Mouse (Mus musculus) monocyte, adult 2 months (primary cell): ENCODE measurements around the gene Dock10.

Experiments used
- DNase-seq, 2 experiments: peaks; one replicate each; pipeline ENCODE4 v3.0.0; 2022; ENCODE audit warnings: low spot score in 2 of 2, low read depth in 1 of 2

Gene Dock10

GRCm38 (mm10) chr1:80659465-80660245 lies 98.7 kb downstream of the Dock10 start:
- no peak for DNase-seq

GRCm38 (mm10) chr1:80656389-80656788 lies 101.9 kb downstream of the Dock10 start:
- no peak for DNase-seq

GRCm38 (mm10) chr1:80655854-80656253 lies 102.5 kb downstream of the Dock10 start:
- DNase-seq: no peak

GRCm38 (mm10) chr1:80655195-80655594 lies 103.1 kb downstream of the Dock10 start:
- DNase-seq: no peak

GRCm38 (mm10) chr1:80654177-80654576 lies 104.2 kb downstream of the Dock10 start:
- no peak for DNase-seq

- DNase-seq: no peak
Measured at GRCm38 (mm10) chr1:80652803-80653202, 105.5 kb downstream of the Dock10 start.

GRCm38 (mm10) chr1:80652083-80652482 lies 106.2 kb downstream of the Dock10 start:
- no peak for DNase-seq

GRCm38 (mm10) chr1:80646602-80647001 lies 111.7 kb downstream of the Dock10 start:
- no peak for DNase-seq

- DNase-seq: no peak
Measured at GRCm38 (mm10) chr1:80643866-80644451, 114.4 kb downstream of the Dock10 start.

GRCm38 (mm10) chr1:80641832-80642231 lies 116.5 kb downstream of the Dock10 start:
- no peak for DNase-seq

GRCm38 (mm10) chr1:80641288-80641687 lies 117.0 kb downstream of the Dock10 start:
- no peak for DNase-seq

GRCm38 (mm10) chr1:80639553-80639952 lies 118.8 kb downstream of the Dock10 start:
- no peak for DNase-seq

GRCm38 (mm10) chr1:80637214-80637705 lies 121.1 kb downstream of the Dock10 start:
- DNase-seq: no peak

- DNase-seq: no peak
Measured at GRCm38 (mm10) chr1:80635825-80636224, 122.5 kb downstream of the Dock10 start.

- DNase-seq: no peak
Measured at GRCm38 (mm10) chr1:80633536-80633935, 124.8 kb downstream of the Dock10 start.

GRCm38 (mm10) chr1:80630179-80631149 lies 127.9 kb downstream of the Dock10 start:
- no peak for DNase-seq

- DNase-seq: no peak
Measured at GRCm38 (mm10) chr1:80628054-80628453, 130.3 kb downstream of the Dock10 start.

GRCm38 (mm10) chr1:80626800-80627199 lies 131.5 kb downstream of the Dock10 start:
- no peak for DNase-seq

GRCm38 (mm10) chr1:80625371-80625770 lies 133.0 kb downstream of the Dock10 start:
- DNase-seq: no peak

GRCm38 (mm10) chr1:80624552-80624951 lies 133.8 kb downstream of the Dock10 start:
- DNase-seq: no peak

GRCm38 (mm10) chr1:80622646-80623045 lies 135.7 kb downstream of the Dock10 start:
- DNase-seq: no peak
